Mouse (Mus musculus) limb, embryonic 14.5 days (tissue): ENCODE data around the gene Rps6kb2. TPM values are rescaled to one million over a fixed set of nuclear protein-coding genes. Genes with fewer than 3 reads are reported as not detected.

Experiments used
- ATAC-seq: fragments of 200-750 bp; cut with Nextera tagmentation; 2 replicates; pipeline ENCODE4 v1.8.0; 2017; ENCODE audit warnings: low read depth, moderate number of reproducible peaks, moderate TSS enrichment; ENCODE audit not compliant: low FRiP score
- DNase-seq: peaks from one replicate; pipeline ENCODE4 v3.0.0-alpha.2; 2015; ENCODE audit warnings: low spot score
- H3K27ac ChIP-seq: fragments of 300-500 bp; sonication (generic); replicated peaks from 2 replicates; pipeline ENCODE4 v1.5.1; 2014; ENCODE audit warnings: low read depth, mild to moderate bottlenecking, low read length, moderate library complexity, mixed read lengths
- H3K27me3 ChIP-seq: fragments of 300-500 bp; sonication (generic); 2 replicates; pipeline ENCODE4 v1.6.1; 2014; ENCODE audit warnings: low read length, mixed read lengths; ENCODE audit not compliant: control insufficient read depth, insufficient read depth
- H3K36me3 ChIP-seq: fragments of 300-500 bp; sonication (generic); 2 replicates; pipeline ENCODE4 v1.6.1; 2014; ENCODE audit warnings: mild to moderate bottlenecking, low read length, moderate library complexity, mixed read lengths; ENCODE audit not compliant: control insufficient read depth, insufficient read depth
- H3K4me1 ChIP-seq: fragments of 300-500 bp; sonication (generic); 2 replicates; pipeline ENCODE4 v1.6.1; 2014; ENCODE audit warnings: antibody characterized with exemption, low read length, mixed read lengths; ENCODE audit not compliant: control insufficient read depth, insufficient read depth
- H3K4me2 ChIP-seq: fragments of 300-500 bp; sonication (generic); replicated peaks from 2 replicates; pipeline ENCODE4 v1.6.1; 2014; ENCODE audit warnings: low read depth, mild to moderate bottlenecking, low read length, moderate library complexity; ENCODE audit not compliant: severe bottlenecking
- H3K4me3 ChIP-seq: fragments of 300-500 bp; sonication (generic); replicated peaks from 2 replicates; pipeline ENCODE4 v1.5.1; 2014; ENCODE audit warnings: low read length
- H3K9ac ChIP-seq: fragments of 300-500 bp; sonication (generic); 2 replicates; pipeline ENCODE4 v1.6.1; 2014; ENCODE audit warnings: mild to moderate bottlenecking, low read depth, low read length, moderate library complexity; ENCODE audit not compliant: severe bottlenecking
- H3K9me3 ChIP-seq: fragments of 300-500 bp; sonication (generic); 2 replicates; pipeline ENCODE4 v1.6.1; 2016; ENCODE audit warnings: low read length; ENCODE audit not compliant: control insufficient read depth
- POLR2A ChIP-seq: fragments of 200-500 bp; IDR thresholded peaks from 2 replicates; pipeline ENCODE4 v1.8.0; 2012; ENCODE audit warnings: inconsistent platforms, mild to moderate bottlenecking, moderate library complexity, borderline replicate concordance; ENCODE audit not compliant: insufficient read depth, insufficient read length; ENCODE audit errors: extremely low read depth
- WGBS: fragments of 180-500 bp; shearing (Covaris S2); extraction: QIAGEN DNeasy Blood & Tissue Kit; methylation state at CpG from one replicate; pipeline ENCODE4 v1.1.7; 2014; 5-methylcytosine and 5-hydroxymethylcytosine counted together
- polyA plus RNA-seq, 2 experiments: library from polyadenylated mRNA; depleted of rRNA in 1 of 2; stranded (reverse) in 1 of 2; unstranded in 1 of 2; fragments of >200 nt; fragmentation: Nextera tagmentation in 1 of 2; extraction: Ambion mirVana in 1 of 2; gene quantifications; 2 replicates each; pipeline versions ENCODE4 v1.2.1 to v1.2.3; 2012 to 2014

Rps6kb2 gene
- polyA plus RNA-seq, 2 experiments, result 43.0 to 76.4 TPM

- no peak for DNase-seq
- Histone ChIP-seq H3K27me3 (no peaks in the 10 kb centered on the region), H3K9ac (no peak overlapping the region), H3K4me1 (peaks cover 25% of the 10 kb centered on the region), H3K27ac (no peak overlapping the region), H3K9me3 (no peaks in the 10 kb centered on the region), H3K4me2 (no peak overlapping the region), H3K4me3 (no peak overlapping the region), H3K36me3 (no peaks in the 10 kb centered on the region)
- no peak for TF ChIP-seq POLR2A
- WGBS, result 71% methylated on average over 9 of the region's 9 CpGs
- no peak for ATAC-seq
Measured at GRCm38 (mm10) chr19:4166678-4167476, 3.7 kb upstream of the Rps6kb2 start.

DNA sequence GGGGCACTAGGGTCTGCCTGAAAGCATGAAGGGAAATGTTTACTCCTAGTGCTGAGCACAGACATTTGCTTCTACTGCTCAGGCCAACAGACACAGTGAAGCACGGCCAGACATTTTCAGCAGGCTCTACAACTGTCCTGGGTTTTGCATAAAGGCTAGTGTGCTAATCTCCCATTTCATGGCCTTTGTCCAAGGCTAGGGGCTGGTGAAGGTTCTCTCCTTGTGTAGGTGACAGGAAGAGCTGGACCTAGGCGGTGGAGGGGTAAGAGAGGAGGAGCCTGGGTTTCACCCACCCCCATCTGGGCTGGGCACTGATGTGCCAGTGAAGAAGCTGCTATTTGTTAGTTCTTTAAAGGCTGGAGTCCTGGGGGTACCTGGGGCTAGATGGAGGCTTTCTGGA, 1.6 kb upstream of the Rps6kb2 start:
- Histone ChIP-seq H3K9me3 (no peaks in the 10 kb centered on the region), H3K27me3 (no peaks in the 10 kb centered on the region), H3K4me3 (no peak overlapping the region), H3K4me2 (no peak overlapping the region), H3K4me1 (peaks cover 14% of the 10 kb centered on the region), H3K9ac (no peak overlapping the region), H3K36me3 (peaks cover 15% of the 10 kb centered on the region), H3K27ac (no peak overlapping the region)
- DNase-seq (no peak), ATAC-seq (no peak)
- TF ChIP-seq POLR2A, result no peak
- 72% methylated on average over 2 of the region's 2 CpGs for WGBS

- Histone ChIP-seq H3K4me1 (peaks cover 12% of the 10 kb centered on the region), H3K9ac (no peak overlapping the region), H3K36me3 (peaks cover 21% of the 10 kb centered on the region), H3K27me3 (no peaks in the 10 kb centered on the region), H3K9me3 (no peaks in the 10 kb centered on the region), H3K4me2 (peak overlapping the region; percentile 89; the same call in 1 of the 2 replicates), H3K27ac (no peak overlapping the region), H3K4me3 (no peak overlapping the region)
- no peak for DNase-seq
- WGBS, result 85% methylated on average over 3 of the region's 3 CpGs
- ATAC-seq, result no peak
- TF ChIP-seq POLR2A, result no peak
Measured at GRCm38 (mm10) chr19:4164100-4164499, 946 bp upstream of the Rps6kb2 start.

DNA sequence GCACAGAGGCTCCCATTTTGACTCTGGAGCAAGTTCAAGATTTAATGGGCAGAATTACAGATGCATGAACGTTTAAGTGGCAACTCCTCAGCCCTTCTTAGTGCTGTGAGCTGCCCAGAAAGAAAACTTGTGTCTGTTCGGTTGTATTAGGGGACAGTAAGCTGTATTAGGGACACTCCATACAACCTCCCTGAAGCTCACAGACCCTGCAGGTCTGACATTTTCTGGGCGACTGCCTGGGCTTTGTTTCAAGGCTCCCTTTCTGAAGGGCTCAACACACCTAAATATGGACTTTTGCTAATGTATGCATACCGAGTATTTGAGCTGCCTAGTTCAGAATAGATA, 361 bp upstream of the Rps6kb2 start:
- DNase-seq, result no peak
- peak overlapping the region; percentile 70 for H3K27ac ChIP-seq
- peak; percentile 27 for ATAC-seq
- peaks cover 12% of the 10 kb centered on the region for H3K4me1 ChIP-seq
- H3K36me3 ChIP-seq, result peaks cover 27% of the 10 kb centered on the region
- no peaks in the 10 kb centered on the region for H3K9me3 ChIP-seq
- peak overlapping the region; percentile 70 for H3K4me3 ChIP-seq
- 40% methylated on average over 4 of the region's 4 CpGs for WGBS
- H3K4me2 ChIP-seq, result peak overlapping the region; percentile 89
- no peak for TF ChIP-seq POLR2A
- H3K9ac ChIP-seq, result peak overlapping the region; percentile 77
- H3K27me3 ChIP-seq, result no peaks in the 10 kb centered on the region

DNA sequence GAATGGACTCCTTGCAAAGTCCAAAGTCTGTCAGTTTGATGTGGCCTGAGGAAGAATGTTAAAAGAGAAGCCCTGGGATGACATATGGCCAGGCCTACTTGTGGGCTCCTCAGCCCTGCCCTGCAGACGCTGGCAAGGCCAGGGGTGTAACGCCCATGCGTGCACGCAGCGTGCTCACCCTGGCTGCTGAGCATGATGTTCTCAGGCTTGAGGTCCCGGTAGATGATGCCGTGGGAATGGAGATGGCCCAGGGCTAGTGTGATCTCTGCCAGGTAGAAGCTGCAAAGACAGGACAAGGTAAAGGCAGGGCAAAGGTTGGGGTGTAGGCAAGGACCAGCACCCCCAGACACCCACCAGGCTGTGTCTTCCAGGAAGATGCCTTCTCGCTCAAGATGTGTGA, 4.1 kb downstream of the Rps6kb2 start:
- Histone ChIP-seq H3K9me3 (no peaks in the 10 kb centered on the region), H3K4me1 (peaks cover 12% of the 10 kb centered on the region), H3K27ac (no peak overlapping the region), H3K36me3 (peaks cover 58% of the 10 kb centered on the region), H3K9ac (no peak overlapping the region), H3K4me3 (no peak overlapping the region), H3K27me3 (no peaks in the 10 kb centered on the region), H3K4me2 (no peak overlapping the region)
- TF ChIP-seq POLR2A, result no peak
- DNase-seq, result no peak
- ATAC-seq, result no peak
- 91% methylated on average over 8 of the region's 8 CpGs for WGBS
